ENCODE assay signal across 33 mouse cellular contexts in the genomic region with DNA sequence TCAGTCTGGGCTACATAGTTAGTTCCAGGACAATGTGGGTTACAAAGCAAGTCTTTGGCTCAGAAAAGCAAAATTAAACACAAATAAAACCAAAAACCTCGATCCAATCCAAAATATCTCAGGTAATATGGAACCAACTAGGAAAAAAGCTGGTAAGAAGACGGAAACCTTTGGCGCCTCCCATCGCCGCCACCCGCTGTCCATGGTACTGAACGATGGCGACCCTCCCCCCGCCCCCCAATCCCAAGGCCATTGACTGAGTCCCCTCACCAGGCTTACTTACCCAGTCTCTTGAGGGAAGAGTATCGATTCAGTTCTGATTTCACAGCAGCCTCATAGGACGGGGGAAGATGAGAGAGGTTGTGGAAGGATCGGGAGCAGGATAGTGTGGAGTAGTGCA. TPM values are rescaled to one million over a fixed set of nuclear protein-coding genes. Genes with fewer than 3 reads are reported as not detected.
DNase-seq lines count a peak whose midpoint lies in the region; ATAC-seq lines count a peak whose summit lies in the region.
"Had no signal": no experiment of that assay in that cellular context is flagged by ENCODE, and none has a peak within 500 bp of the region (broad histone marks: within the 10 kb centered on the region; RNA-seq: fewer than 3 reads in every experiment).

No protein-coding gene starts in this region.

- no peak overlapping the region for H3K4me3 ChIP-seq in intestine, embryonic 14.5 days (ENCODE audit: low read depth, low read length)
- H3K4me3 ChIP-seq in intestine, embryonic 15.5 days (replicated peaks), result no peak overlapping the region
- H3K4me3 ChIP-seq in embryonic facial prominence, embryonic 10.5 days, result no peak overlapping the region
- H3K4me3 ChIP-seq in neural tube, embryonic 12.5 days, result no peak overlapping the region
- H3K4me3 ChIP-seq: embryonic facial prominence, embryonic 12.5 days; forebrain, embryonic 15.5 days; gastrocnemius, adult 2 months; heart, adult 2 months; heart, embryonic 15.5 days; limb, embryonic 12.5 days; liver, embryonic 15.5 days; lung, embryonic 15.5 days; midbrain, embryonic 13.5 days; neural tube, embryonic 13.5 days had no signal

- no peaks in the 10 kb centered on the region for H3K9me3 ChIP-seq in intestine, embryonic 14.5 days (ENCODE audit: control insufficient read depth, low read length)
- no peaks in the 10 kb centered on the region for H3K9me3 ChIP-seq in intestine, embryonic 15.5 days
- H3K9me3 ChIP-seq in embryonic facial prominence, embryonic 10.5 days, result no peaks in the 10 kb centered on the region; the same call in none of the 2 replicates
- H3K9me3 ChIP-seq in neural tube, embryonic 12.5 days, result no peaks in the 10 kb centered on the region
- H3K9me3 ChIP-seq: embryonic facial prominence, embryonic 12.5 days; forebrain, embryonic 15.5 days; G1E; heart, embryonic 15.5 days; limb, embryonic 12.5 days; liver, embryonic 15.5 days; lung, embryonic 15.5 days; midbrain, embryonic 13.5 days; neural tube, embryonic 13.5 days had no signal

- no peaks in the 10 kb centered on the region for H3K36me3 ChIP-seq in intestine, embryonic 14.5 days (ENCODE audit: control insufficient read depth, insufficient read depth, low read length)
- H3K36me3 ChIP-seq in intestine, embryonic 15.5 days, result no peaks in the 10 kb centered on the region
- no peaks in the 10 kb centered on the region for H3K36me3 ChIP-seq in embryonic facial prominence, embryonic 10.5 days (replicated peaks)
- peaks cover 15% of the 10 kb centered on the region for H3K36me3 ChIP-seq in neural tube, embryonic 12.5 days
- H3K36me3 ChIP-seq: embryonic facial prominence, embryonic 12.5 days; G1E; heart, embryonic 15.5 days; limb, embryonic 12.5 days; liver, embryonic 15.5 days; lung, embryonic 15.5 days had no signal

- peak; percentile 66 for DNase-seq in intestine, embryonic 14.5 days (ENCODE audit: low spot score)
- DNase-seq in retina, postnatal 1 day, result peak; percentile 8
- no peak for DNase-seq in retina, embryonic 14.5 days (ENCODE audit: low spot score)
- DNase-seq in embryonic facial prominence, embryonic 10.5 days (ENCODE audit: low spot score), result peak; percentile 68
- no peak for DNase-seq in gastrocnemius, postnatal 4 days (ENCODE audit: low spot score in 2 of 2)
- DNase-seq: adrenal gland, postnatal 10 days; B cell, adult 2 months; cerebellum, adult 9-10 months; cerebellum, postnatal 36 days; gastrocnemius, adult 2 months; gastrocnemius, postnatal 36 days; heart, adult 2 months; heart, postnatal 36 days; kidney, adult 8-10 months; lung, postnatal 36 days; right cerebral cortex, postnatal 25 days; thymus, postnatal 14 days had no signal

- no peak overlapping the region for H3K9ac ChIP-seq in intestine, embryonic 14.5 days (ENCODE audit: low read length)
- no peak overlapping the region for H3K9ac ChIP-seq in intestine, embryonic 15.5 days
- peak overlapping the region; percentile 18; the same call in 1 of the 2 replicates for H3K9ac ChIP-seq in neural tube, embryonic 12.5 days
- H3K9ac ChIP-seq: embryonic facial prominence, embryonic 12.5 days; forebrain, embryonic 15.5 days; heart, embryonic 15.5 days; limb, embryonic 12.5 days; liver, embryonic 15.5 days; lung, embryonic 15.5 days; midbrain, embryonic 13.5 days; neural tube, embryonic 13.5 days had no signal

- WGBS in intestine, embryonic 14.5 days, result 6% methylated on average over 12 of the region's 12 CpGs
- WGBS in intestine, embryonic 15.5 days, result 3% methylated on average over 12 of the region's 12 CpGs
- 8% methylated on average over 12 of the region's 12 CpGs for WGBS in embryonic facial prominence, embryonic 10.5 days
- WGBS in neural tube, embryonic 12.5 days, result 7% methylated on average over 12 of the region's 12 CpGs

- H3K4me1 ChIP-seq in intestine, embryonic 14.5 days (replicated peaks; ENCODE audit: control insufficient read depth, insufficient read depth, low read length), result no peaks in the 10 kb centered on the region
- H3K4me1 ChIP-seq in intestine, embryonic 15.5 days (replicated peaks), result no peaks in the 10 kb centered on the region
- H3K4me1 ChIP-seq in embryonic facial prominence, embryonic 10.5 days, result no peaks in the 10 kb centered on the region
- H3K4me1 ChIP-seq in neural tube, embryonic 12.5 days, result no peaks in the 10 kb centered on the region
- H3K4me1 ChIP-seq: embryonic facial prominence, embryonic 12.5 days; heart, embryonic 15.5 days; limb, embryonic 12.5 days; liver, embryonic 15.5 days; lung, embryonic 15.5 days had no signal

- H3K27ac ChIP-seq in intestine, embryonic 14.5 days (ENCODE audit: low read depth), result no peak overlapping the region
- H3K27ac ChIP-seq in intestine, embryonic 15.5 days, result no peak overlapping the region
- no peak overlapping the region for H3K27ac ChIP-seq in embryonic facial prominence, embryonic 10.5 days (replicated peaks)
- H3K27ac ChIP-seq in neural tube, embryonic 12.5 days, result no peak overlapping the region
- H3K27ac ChIP-seq: embryonic facial prominence, embryonic 12.5 days; forebrain, embryonic 15.5 days; gastrocnemius, adult 2 months; heart, adult 2 months; heart, embryonic 15.5 days; kidney, postnatal 0 days; limb, embryonic 12.5 days; liver, embryonic 15.5 days; lung, embryonic 15.5 days; midbrain, embryonic 13.5 days; neural tube, embryonic 13.5 days had no signal

- no peak overlapping the region for H3K4me2 ChIP-seq in intestine, embryonic 14.5 days (ENCODE audit: low read length)
- no peak overlapping the region for H3K4me2 ChIP-seq in intestine, embryonic 15.5 days (replicated peaks)
- no peak overlapping the region for H3K4me2 ChIP-seq in neural tube, embryonic 12.5 days (replicated peaks)
- H3K4me2 ChIP-seq: embryonic facial prominence, embryonic 12.5 days; forebrain, embryonic 15.5 days; heart, embryonic 15.5 days; limb, embryonic 12.5 days; liver, embryonic 15.5 days; lung, embryonic 15.5 days; midbrain, embryonic 13.5 days; neural tube, embryonic 13.5 days had no signal

- ATAC-seq in intestine, embryonic 14.5 days (replicated peaks; ENCODE audit: low FRiP score, low TSS enrichment, low read depth), result no peak; the same call in 1 of the 2 replicates
- ATAC-seq in intestine, embryonic 15.5 days, result no peak
- no peak for ATAC-seq in neural tube, embryonic 12.5 days (ENCODE audit: low FRiP score, low read depth)
- no peak for ATAC-seq in activated CD4-positive, CD25-positive, alpha-beta regulatory T cell, adult 4 months
- ATAC-seq: forebrain, embryonic 15.5 days; hindbrain, embryonic 16.5 days; intestine, embryonic 16.5 days; midbrain, embryonic 13.5 days had no signal

- peaks cover 33% of the 10 kb centered on the region for H3K27me3 ChIP-seq in intestine, embryonic 14.5 days (replicated peaks; ENCODE audit: control insufficient read depth, insufficient read depth, low read length)
- H3K27me3 ChIP-seq in intestine, embryonic 15.5 days (replicated peaks), result peaks cover 37% of the 10 kb centered on the region
- H3K27me3 ChIP-seq in embryonic facial prominence, embryonic 10.5 days (replicated peaks; ENCODE audit: low read depth, poor library complexity, severe bottlenecking), result peaks cover 50% of the 10 kb centered on the region
- peaks cover 37% of the 10 kb centered on the region for H3K27me3 ChIP-seq in neural tube, embryonic 12.5 days (replicated peaks)
- H3K27me3 ChIP-seq: forebrain, embryonic 15.5 days had no signal

RNA-seq across cellular contexts. Expression of gene Shisa7, which starts 14.0 kb away (rescaled TPM):
- polyA plus RNA-seq in intestine, embryonic 14.5 days (2014; fragmentation: Nextera tagmentation; extraction: Ambion mirVana), result 0.30 and 0.42 TPM in 2 replicates
- 0.21 and 0.27 TPM in 2 replicates for polyA plus RNA-seq in intestine, embryonic 15.5 days (2015; fragmentation: Nextera tagmentation; extraction: Ambion mirVana)
- 0.23 and 0.35 TPM in 2 replicates for polyA plus RNA-seq in embryonic facial prominence, embryonic 10.5 days (2016; fragmentation: Nextera tagmentation; extraction: Ambion mirVana)
- 6.0 and 6.5 TPM in 2 replicates for polyA plus RNA-seq in neural tube, embryonic 12.5 days (2016; fragmentation: Nextera tagmentation; extraction: Ambion mirVana)
- polyA plus RNA-seq in activated CD4-positive, CD25-positive, alpha-beta regulatory T cell, adult 4 months (2017; shearing (Covaris generic)), result under 1 TPM in 1 of 2 experiments, not detected in 1; 0.09 TPM
- total RNA-seq in gastrocnemius, postnatal 4 days (2021), result under 1 TPM in 1 of 2 experiments, not detected in 1; 0.05 TPM
- total RNA-seq: gastrocnemius, adult 2 months; gastrocnemius, postnatal 36 days; heart, postnatal 36 days; megakaryocyte, adult 5-6 weeks had no signal
- polyA plus RNA-seq: G1E; liver, embryonic 15.5 days had no signal

RNA-seq across cellular contexts. Expression of gene Ube2s, which starts 18.1 kb away (rescaled TPM):
- polyA plus RNA-seq in intestine, embryonic 14.5 days (2014; fragmentation: Nextera tagmentation; extraction: Ambion mirVana), result 354 and 371 TPM in 2 replicates
- polyA plus RNA-seq in intestine, embryonic 15.5 days (2015; fragmentation: Nextera tagmentation; extraction: Ambion mirVana), result 303 and 321 TPM in 2 replicates
- 422 and 438 TPM in 2 replicates for polyA plus RNA-seq in embryonic facial prominence, embryonic 10.5 days (2016; fragmentation: Nextera tagmentation; extraction: Ambion mirVana)
- polyA plus RNA-seq in neural tube, embryonic 12.5 days (2016; fragmentation: Nextera tagmentation; extraction: Ambion mirVana), result 380 and 386 TPM in 2 replicates
- polyA plus RNA-seq in activated CD4-positive, CD25-positive, alpha-beta regulatory T cell, adult 4 months (2017; shearing (Covaris generic)), result 10 to 100 TPM; 39.3 to 43.6 TPM
- 100 to 1,000 TPM; 122 to 140 TPM for total RNA-seq in gastrocnemius, postnatal 4 days (2021)

RNA-seq across cellular contexts. Expression of gene Rpl28, which starts 37.8 kb away (rescaled TPM):
- 293 and 321 TPM in 2 replicates for polyA plus RNA-seq in intestine, embryonic 14.5 days (2014; fragmentation: Nextera tagmentation; extraction: Ambion mirVana)
- polyA plus RNA-seq in intestine, embryonic 15.5 days (2015; fragmentation: Nextera tagmentation; extraction: Ambion mirVana), result 328 and 339 TPM in 2 replicates
- 386 and 403 TPM in 2 replicates for polyA plus RNA-seq in embryonic facial prominence, embryonic 10.5 days (2016; fragmentation: Nextera tagmentation; extraction: Ambion mirVana)
- polyA plus RNA-seq in neural tube, embryonic 12.5 days (2016; fragmentation: Nextera tagmentation; extraction: Ambion mirVana), result 311 and 322 TPM in 2 replicates
- 100 to 1,000 TPM; 460 to 740 TPM for polyA plus RNA-seq in activated CD4-positive, CD25-positive, alpha-beta regulatory T cell, adult 4 months (2017; shearing (Covaris generic))
- total RNA-seq in gastrocnemius, postnatal 4 days (2021), result 1,000 to 10,000 TPM; 1,080 to 1,143 TPM

RNA-seq across cellular contexts. Expression of gene Isoc2b, which starts 39.6 kb away (rescaled TPM):
- 6.3 and 8.9 TPM in 2 replicates for polyA plus RNA-seq in intestine, embryonic 14.5 days (2014; fragmentation: Nextera tagmentation; extraction: Ambion mirVana)
- polyA plus RNA-seq in intestine, embryonic 15.5 days (2015; fragmentation: Nextera tagmentation; extraction: Ambion mirVana), result 9.7 and 15.5 TPM in 2 replicates
- polyA plus RNA-seq in embryonic facial prominence, embryonic 10.5 days (2016; fragmentation: Nextera tagmentation; extraction: Ambion mirVana), result 2.6 and 4.1 TPM in 2 replicates
- polyA plus RNA-seq in neural tube, embryonic 12.5 days (2016; fragmentation: Nextera tagmentation; extraction: Ambion mirVana), result 4.8 and 5.4 TPM in 2 replicates
- polyA plus RNA-seq in activated CD4-positive, CD25-positive, alpha-beta regulatory T cell, adult 4 months (2017; shearing (Covaris generic)), result 10 to 100 TPM; 34.4 to 50.2 TPM
- 1 to 10 TPM; 2.3 to 2.5 TPM for total RNA-seq in gastrocnemius, postnatal 4 days (2021)

RNA-seq across cellular contexts. Expression of gene Tmem238, which starts 41.0 kb away (rescaled TPM):
- 14.5 and 24.3 TPM in 2 replicates for polyA plus RNA-seq in intestine, embryonic 14.5 days (2014; fragmentation: Nextera tagmentation; extraction: Ambion mirVana)
- 40.4 and 40.6 TPM in 2 replicates for polyA plus RNA-seq in intestine, embryonic 15.5 days (2015; fragmentation: Nextera tagmentation; extraction: Ambion mirVana)
- polyA plus RNA-seq in embryonic facial prominence, embryonic 10.5 days (2016; fragmentation: Nextera tagmentation; extraction: Ambion mirVana), result 4.1 and 4.2 TPM in 2 replicates
- polyA plus RNA-seq in neural tube, embryonic 12.5 days (2016; fragmentation: Nextera tagmentation; extraction: Ambion mirVana), result 2.7 and 3.1 TPM in 2 replicates
- 1 to 10 TPM in 1 of 2 experiments, not detected in 1; 1.2 TPM for polyA plus RNA-seq in activated CD4-positive, CD25-positive, alpha-beta regulatory T cell, adult 4 months (2017; shearing (Covaris generic))
- total RNA-seq in gastrocnemius, postnatal 4 days (2021), result 1 to 10 TPM; 3.7 to 5.2 TPM

Comparison
In these comparisons a context has a peak if more than half of its experiments do, and no peak if none do; other contexts are left out.
1. DNase-seq: peak in intestine, embryonic 14.5 days (single experiment), retina, postnatal 1 day (single experiment) and embryonic facial prominence, embryonic 10.5 days (single experiment); none in retina, embryonic 14.5 days (single experiment) and gastrocnemius, postnatal 4 days (0 of 2).